Mouse (Mus musculus) olfactory bulb, adult 2 months (tissue): Measurements from ENCODE around the gene Gamt.

Experiments
- CTCF ChIP-seq: fragments of 200-500 bp; IDR thresholded peaks from 2 replicates; pipeline ENCODE4 v1.5.1; 2012; ENCODE audit warnings: low read depth, mild to moderate bottlenecking, low read length, moderate library complexity; ENCODE audit not compliant: insufficient read depth
- POLR2A ChIP-seq: fragments of 200-500 bp; IDR thresholded peaks from 2 replicates; pipeline ENCODE4 v1.6.1; 2012; ENCODE audit warnings: mild to moderate bottlenecking, low read depth, low read length, moderate library complexity; ENCODE audit not compliant: insufficient read depth

DNA sequence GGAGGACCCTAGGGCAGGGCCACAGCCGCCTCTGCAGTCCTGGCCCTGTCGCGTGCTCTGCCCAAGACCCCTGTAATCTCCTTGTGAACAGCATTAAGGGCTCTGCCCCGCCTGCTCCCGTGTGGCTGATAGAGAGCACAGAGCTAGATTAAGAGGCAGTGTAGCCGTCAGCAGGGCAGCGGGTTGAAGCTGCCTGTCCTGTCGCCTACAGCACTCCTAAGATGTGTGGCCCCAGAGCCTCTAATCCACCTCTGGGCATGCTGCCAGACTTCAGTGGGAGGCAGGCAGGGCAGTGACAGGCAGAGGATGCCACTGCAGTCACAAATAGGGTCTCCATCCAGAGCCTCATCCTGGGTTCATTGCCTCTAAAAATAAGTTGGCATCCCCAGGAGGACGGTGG lies 18.7 kb downstream of the Gamt start:
- no peak for TF ChIP-seq CTCF
- no peak for TF ChIP-seq POLR2A
